Mouse (Mus musculus): ENCODE results near the gene Mob3b.

The Mob3b gene

DNA sequence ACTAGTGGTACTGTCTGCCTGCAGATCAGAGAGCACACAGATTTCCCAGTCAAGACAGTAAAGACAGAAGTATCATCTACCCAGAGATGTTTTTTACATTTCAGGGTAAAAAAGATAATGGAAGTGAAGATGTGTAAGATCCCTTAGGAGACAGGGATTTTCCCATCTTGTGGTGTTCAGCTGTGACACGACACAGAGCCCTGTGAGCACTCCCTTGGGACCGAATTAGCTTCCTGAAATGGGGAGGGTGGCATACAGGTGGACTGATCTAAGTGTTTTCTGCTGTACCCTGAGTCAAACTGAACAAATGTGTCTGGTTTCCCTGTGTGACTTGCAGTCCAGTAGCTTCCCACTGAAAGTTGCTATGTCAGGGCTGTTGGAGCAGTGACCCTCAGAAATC lies 42.3 kb downstream of the Mob3b start:
- DNase-seq (ENCODE audit: low read depth, low spot score): no peak

DNA sequence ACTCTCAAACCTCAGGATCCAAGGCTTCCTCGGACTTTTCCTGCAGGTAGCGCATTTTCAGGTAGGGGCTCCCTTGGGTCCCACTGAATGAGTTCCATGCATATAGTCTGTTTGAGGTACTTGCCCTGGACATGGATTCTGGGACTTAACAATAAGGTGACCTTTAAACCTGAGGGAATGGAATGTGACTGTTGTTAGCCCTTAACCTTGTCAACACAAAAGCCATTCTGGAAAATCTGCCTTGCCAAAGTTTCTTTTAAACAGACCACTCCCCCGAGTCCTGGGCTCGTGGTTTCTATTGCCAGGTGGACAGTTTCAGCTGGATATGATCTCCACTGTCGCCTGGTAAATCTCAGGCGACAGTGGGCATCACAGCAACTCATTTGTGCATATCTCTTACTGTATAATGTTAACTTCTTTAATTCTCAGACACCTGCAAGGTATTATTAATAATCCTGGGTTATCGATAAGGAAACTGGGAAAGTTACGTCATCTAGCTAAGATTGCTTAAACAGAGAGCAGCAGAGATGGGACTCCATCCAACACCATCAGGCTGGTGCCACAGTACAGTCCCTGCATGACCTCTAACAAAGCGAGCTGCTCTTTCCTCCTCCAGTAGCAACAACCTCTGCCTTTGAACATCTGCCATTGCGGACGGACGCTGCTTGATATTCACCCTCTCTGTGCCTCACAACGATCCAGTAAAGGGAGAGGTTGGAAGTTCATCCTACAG lies 43.6 kb downstream of the Mob3b start:
- no peak for DNase-seq (ENCODE audit: low read depth, low spot score)

DNA sequence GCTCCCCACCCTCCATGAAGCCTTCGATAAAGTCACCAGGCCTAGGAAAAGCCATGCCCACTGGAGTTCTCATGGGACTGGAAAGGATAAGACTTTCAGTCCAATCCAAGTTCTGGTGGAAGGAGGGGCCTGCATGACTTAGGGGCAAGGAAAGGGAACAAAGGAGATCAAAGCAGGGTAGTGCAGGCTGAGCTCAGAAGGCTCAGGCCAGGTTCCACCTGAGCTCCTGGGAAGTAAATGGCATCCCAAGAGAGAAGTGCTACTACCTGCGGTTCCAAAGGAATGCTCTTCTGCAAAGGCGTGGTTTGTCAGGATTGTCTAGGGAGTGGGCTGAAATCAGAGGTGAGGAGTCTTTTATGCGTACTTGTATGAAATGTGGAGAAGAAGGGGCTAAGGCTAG lies 44.8 kb downstream of the Mob3b start:
- no peak for DNase-seq (ENCODE audit: low read depth, low spot score)

DNA sequence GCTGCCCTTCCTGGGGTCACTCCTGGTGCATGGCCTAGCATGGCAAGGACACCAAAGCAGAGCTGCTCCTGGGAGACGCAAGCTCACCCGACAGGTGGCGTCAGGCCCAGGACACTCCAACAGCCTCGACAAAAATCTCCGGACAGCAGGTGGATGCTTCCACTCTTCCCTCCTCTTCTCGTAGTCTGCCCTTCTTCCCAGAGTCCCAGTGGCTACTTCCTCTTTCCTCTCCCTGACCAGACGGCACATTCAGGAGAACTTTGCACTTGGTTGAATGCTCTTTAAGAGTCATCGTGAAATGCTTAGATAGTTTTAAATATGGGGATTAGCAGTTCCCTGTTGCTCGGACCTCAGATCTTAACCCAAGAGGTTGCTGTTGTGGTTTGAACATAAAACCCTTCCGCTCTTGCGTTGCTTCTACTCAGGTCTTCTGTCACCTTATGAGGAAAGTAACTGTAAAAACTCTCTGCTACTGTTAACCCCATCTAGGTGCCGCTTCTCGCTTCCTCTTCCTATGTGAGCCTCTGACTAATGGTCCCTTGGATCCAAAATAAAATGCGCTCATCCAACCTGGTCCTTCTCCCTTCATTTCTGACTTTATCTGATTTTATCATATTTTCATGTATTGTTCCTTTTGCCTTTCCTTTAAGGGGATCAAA lies 52.0 kb downstream of the Mob3b start:
- DNase-seq (ENCODE audit: low read depth, low spot score): no peak

DNA sequence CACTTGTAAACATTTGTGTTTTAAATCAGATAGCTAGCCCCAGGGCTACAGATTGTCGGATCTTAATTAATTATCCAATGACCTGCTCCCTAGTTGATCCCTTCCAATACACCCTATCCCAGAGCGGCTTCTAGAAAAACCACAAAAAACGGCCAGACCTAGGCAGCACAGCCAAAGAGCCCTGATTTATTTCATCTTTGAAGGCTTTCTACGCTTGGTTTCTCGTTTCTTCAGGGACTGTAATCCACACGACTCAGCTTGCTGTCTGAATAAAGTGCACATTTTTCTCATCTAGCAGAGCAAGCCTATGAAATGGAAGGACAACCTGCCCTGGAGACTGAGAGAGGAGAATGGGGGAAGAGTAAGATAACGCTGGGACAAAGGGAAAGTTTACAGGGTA lies 56.1 kb downstream of the Mob3b start:
- DNase-seq (ENCODE audit: low read depth, low spot score): no peak

DNA sequence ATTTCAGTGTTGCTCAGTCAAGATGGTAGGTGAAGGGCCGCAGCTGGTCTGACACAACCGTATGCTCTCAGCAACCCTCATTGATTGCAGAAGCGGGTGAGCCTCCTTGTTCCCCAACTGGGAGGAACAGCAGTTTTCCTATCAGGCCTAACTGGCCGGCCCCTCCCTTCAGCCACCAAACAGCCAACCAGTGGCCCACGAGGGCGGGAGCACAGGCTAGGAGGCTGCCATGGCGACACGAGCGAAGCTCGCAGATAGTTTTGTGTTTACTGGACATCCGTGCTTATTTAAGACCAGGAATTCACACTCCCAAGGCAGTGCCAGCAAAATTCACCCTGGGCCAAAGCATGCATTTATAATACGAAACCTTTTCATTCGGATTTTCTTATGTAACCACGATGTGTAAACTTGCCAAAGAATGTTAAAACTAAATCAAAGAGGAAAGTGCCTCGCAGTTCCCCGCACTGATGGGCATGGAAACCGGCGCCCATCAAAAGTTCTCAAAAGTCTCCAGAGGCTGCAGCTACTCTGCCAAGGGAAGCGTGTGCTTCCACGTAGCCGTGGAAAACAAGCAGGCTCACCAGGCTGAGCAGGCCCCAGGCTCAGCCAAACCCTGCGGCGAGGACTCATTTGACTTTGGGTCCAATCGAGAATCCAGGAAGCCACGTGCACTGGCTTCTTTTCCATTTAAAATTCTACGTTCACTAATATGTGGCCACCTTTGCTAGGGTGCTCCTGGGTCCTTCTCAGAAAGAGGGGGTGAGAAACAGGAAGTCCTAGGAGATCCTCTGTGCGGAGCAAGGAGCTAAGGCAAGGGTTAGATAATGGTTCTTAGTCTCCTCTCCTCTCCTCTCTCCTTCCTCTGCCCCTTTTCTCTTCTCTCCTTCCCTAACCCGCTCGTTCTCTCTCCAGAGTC lies 57.2 kb downstream of the Mob3b start:
- no peak for DNase-seq (ENCODE audit: low read depth, low spot score)

DNA sequence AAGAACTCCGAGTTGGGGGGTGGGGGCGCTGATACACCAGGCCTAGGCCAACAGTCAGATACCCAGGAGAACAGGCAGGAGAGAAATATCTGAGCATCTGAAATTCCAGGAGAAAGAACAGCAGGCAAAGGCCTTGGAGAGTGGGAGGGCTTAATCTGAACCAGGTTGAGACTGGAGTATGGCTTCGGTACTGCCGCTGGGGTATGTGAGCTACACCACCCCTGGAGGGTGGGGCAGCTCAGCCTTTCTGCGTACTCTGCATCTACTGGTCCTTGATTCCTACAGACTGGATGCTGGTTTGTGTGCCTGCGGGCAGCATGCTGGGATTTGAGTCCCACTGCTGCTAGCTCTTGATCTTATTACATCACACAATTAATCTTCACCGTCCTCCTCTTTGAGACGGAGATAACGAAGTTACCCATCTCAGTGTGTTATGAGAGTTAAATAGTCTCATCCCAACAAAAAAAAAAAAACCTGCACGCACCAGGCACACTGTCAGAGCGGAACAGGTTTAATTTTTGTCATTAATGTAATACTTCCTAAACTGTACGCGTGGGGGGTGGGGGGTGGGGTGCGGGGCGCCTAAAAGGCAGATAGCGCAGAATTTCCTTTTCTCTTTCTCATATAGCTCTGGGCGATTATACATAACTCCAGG lies 57.9 kb downstream of the Mob3b start:
- DNase-seq (ENCODE audit: low read depth, low spot score): no peak

DNA sequence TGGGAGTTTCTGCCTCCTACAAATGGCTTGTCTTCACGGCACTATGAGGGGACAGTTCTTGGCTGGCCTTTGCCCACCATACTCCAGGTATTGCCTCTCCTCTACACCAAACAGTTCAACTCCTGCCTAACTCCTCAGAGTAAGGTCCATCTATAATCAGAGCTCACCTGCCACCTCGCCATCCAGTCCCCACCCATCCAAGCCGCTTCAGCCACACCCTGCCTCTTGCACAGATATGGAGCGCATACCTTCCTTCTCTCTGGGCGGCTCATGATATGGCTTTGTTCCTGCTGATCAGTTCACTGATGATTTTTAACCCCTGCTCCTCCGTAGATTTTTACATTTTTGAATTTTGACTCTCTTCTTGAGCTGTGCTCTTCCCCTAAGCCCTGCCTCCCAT lies 58.7 kb downstream of the Mob3b start:
- no peak for DNase-seq (ENCODE audit: low read depth, low spot score)

DNA sequence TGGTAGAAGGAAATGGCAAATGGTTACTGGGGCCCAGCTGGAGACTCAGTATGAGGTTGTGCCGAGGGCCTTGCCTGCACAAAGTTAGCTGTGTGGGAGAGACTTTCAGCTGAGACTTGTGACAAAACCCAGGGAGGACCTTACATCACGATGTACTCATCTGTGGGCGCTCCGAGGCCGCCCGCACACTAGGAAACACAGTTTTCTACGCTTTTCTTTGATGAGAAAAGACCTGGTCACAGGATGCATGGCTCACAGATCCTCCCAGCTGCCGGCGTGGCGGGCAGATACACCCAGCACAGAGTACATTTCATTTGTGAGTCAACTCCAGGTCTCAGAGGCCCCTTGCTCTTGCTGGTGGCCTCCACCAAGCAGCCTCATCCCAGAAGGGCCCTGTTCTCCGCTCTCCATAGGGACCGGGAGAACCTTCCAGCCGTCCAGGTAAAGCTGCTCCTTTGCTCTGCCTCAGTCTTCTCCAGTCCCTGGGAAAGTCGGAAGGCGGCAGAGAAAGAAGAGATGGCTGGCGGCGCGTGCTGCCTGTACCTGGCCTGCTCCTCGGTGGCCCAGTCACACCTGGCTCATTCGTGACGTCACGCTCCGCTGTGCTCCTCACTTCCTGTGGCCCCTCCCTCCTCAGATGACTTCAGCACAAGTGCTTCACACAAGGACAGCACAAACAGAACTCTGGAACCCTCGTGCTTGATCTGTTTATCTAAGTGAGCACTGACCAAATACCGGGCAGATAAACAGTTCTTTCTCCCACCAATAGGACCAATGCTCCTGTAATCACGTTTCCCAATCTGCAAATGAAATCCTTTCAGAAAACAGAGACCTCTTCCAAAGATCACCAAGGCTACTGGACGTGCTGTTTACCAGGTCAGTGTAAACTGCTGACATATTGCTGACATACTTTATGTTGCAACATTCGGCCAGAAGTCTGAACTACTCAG lies 60.8 kb downstream of the Mob3b start:
- DNase-seq (ENCODE audit: low read depth, low spot score): no peak

DNA sequence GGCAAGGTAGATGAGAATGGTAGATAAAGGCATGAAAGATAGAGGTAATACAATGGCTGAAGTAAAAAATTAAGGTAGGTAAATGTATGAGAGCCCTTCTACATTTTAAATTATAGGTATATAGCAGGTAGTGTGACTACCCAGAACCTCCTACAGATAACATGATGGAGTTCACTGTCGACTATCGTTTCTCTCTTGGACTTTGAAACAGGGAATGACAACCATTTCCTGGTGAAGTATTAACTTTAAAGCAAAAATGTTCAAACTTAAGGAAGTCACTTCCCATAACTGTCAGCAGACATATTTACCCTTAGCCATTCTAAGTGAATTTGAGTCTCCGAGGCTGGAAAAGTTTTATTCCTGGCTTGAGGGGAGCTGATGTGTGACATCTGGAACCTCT lies 64.8 kb downstream of the Mob3b start:
- no peak for DNase-seq (ENCODE audit: low read depth, low spot score)

DNA sequence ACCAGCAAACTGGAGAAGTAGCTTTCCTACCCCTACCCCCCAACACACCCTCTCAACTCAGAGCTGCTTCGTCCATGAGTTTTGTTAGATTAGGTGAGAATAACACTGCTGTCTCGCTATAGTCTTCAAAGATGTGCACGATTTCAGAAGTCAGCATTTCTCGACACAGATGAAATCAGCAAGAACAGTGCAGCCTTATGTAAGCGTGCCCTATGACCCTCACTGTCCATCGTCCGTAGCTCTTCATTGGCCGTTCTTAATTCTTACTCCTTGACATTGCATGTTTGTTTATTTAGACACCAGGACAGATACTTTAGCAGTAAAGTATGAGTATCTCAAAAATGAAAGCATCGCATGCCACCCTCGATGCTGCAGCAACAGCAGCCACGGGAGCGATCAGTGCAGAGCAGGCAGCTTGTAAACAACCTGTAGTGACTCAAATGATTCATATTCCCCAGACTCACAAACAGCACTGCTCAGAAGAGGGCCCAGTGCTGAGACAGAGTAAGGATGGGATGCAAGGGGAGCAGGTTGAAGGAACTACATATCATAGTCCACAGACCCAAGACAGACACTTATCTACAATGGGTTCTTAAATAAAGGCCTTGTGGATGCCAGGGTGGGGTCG lies 66.0 kb downstream of the Mob3b start:
- DNase-seq (ENCODE audit: low read depth, low spot score): no peak

DNA sequence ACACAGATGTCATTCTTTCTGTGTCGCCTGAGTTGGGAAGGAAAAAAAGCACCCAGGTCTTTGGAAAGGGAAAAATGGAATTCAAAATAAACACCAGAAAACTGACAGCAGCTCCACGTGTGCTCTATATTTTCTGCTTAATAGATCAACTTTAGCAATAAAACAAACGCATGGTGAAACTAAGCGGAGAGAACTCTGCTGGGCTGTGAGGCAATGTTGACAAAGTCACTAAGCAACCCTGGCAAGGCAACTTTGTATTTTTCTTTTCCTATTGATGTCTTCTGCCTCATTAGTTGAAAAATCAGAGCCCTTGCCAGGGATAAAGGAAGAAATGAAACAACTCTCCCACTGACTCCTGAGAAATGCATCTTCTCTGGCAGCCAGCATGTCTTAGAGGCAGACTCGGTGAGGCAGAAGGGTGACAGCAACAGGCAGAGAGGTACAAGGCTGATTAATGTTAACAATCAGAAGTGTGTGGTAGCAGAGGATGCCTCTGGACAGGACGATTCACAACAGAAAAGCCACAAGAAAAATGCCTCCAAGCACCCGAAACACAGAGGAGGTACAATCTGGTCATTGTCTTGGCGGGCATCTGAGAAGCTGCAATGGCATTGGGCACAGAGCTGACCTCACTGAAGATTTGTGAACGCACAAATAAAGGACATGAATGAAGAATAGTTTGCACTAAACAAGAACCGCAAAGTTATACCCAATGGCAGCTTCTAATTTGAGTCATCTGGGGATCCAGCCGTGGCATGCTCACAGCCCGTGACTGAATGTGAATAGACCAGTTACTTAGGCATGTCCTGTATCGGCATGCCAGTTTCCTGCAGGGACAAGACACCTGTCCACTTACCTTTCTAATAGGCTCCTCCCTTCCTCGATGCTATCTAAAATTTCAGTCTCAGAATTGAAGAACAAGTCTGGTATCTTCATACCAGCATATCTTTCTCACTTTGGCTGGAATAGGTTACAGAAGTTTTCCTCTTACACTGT lies 67.7 kb downstream of the Mob3b start:
- no peak for DNase-seq (ENCODE audit: low read depth, low spot score)

DNA sequence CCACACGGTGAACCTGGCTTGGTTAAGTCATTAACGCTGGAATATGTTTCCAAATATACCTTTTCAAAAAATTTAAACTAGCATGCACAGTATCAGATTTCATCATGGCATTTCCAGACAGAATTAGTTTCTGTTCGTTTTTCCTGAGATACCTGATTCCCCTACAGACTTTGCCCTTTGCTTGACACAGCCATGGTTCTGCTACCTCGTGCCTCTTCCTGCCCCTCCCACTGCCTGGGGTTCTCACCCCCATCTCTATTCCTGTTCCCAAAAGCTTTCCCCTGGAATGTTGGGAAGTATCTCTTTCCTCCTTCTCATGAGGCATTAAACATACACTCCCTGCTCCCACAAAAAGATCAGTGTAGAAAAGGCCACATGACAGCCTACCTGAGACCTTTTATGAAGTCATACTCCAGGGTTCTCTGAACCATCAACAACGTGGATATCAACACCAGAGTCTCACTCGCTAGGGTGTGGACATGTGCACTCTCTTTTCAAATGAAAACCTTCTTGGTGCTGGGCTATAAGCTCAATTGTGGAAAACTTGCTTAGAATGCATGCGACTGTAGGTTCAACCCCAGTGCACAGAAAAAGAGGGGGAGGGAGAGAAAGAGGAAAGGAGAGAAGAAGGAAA lies 71.1 kb downstream of the Mob3b start:
- no peak for DNase-seq (ENCODE audit: low read depth, low spot score)

DNA sequence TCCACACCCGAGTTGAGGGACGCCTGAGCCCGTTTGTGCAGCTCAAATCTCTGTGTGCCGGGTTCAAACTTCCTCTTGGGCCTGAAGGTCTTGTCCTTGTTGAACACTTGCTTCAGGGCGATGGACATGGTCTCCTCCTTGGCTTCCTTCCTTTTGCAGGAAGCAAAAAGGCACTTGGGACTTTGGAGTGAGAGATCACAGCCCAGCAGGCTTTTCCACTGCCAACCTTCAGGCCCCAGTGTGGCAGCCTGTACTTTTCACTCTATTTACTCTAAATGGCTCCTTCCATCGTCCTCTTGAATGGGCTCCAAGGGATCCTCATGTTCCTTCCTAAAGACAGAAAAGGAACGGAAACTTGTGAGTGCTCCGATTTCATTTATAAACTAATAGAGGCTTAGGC lies 73.2 kb downstream of the Mob3b start:
- DNase-seq (ENCODE audit: low read depth, low spot score): no peak

DNA sequence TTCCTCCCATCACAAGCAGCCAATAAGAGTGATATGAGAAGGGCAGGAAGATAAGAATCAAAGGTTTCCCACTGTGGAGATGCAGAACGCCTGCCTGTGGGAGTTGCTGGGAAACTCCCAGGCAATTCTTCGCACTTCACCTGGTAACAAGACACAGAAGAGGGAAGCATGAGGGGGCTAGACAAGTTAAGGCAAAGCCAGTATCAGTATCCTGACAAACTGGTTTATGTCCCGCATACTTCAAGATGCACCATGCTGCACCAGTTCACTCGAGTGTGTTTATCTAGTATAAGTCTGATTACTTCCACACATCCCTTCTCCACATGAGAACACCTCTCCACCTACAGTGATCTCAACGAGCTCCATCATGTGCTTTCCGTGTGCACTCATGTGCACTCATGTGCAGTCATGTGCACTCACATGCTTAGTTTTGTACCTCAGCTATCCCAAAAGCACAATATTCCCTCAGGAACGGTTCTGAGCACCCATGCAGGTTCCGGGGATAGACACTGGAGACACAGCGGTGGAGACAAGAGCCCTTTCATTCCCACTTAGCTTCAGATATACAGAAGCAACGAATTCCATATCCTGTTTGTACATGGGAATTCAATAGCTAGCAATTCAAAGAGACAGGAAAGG lies 74.7 kb downstream of the Mob3b start:
- DNase-seq (ENCODE audit: low read depth, low spot score): no peak

DNA sequence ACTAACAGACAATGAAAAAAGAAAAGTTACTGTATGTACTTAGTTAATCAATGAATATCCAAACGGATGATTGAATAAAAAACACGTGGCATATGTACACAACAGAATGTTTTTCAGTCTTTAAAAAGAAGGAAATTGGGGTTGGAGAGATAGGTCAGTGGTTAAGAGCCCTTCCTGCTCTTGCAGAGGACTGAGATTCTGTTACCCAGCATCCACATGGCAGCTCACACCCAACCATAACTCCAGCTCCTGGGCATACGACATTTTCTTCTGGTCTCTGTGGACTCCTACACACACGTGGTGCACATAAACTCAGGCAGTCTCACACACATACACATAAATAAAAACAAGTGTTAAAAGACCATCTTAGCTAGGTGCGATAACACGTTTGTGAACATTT lies 77.0 kb downstream of the Mob3b start:
- DNase-seq (ENCODE audit: low read depth, low spot score): no peak

DNA sequence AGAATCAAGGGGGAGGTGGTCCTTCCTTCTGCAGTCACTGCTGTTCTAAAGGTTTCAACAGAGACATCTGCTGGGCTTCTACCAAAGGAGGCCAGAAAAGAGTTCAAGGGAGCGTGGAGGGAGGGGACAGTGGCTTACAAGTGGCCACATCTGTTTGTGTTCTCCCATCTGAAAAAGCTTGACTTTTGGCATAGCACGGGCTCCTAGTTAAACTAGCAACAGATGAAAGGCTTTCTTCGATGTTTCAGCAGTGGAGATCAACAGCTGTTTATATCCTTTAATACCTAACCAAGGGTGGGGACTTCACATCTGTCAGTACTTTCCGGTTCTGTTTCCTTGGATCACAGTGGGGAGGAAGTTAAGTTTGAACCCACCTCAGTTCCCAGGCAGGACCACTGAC lies 88.5 kb downstream of the Mob3b start:
- no peak for DNase-seq (ENCODE audit: low read depth, low spot score)

DNA sequence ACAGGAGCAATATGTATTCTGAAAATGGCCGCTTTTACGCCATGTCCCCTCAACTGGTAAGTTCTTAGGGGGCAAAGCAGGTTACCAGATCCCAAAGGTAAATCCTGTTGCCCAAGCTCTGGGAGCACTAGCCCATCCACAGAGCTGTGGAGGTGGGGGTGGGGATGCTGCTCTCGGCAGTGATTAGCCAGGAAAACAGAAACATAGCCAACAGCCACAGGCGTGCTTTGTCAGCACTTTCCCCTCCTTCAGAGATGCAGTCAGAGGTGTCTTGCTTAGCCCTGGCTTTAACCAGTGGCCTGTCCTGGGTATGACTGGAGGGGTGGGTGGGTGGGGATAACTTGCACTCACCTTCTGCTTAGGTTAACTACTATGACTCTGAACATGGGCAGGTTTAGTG lies 91.1 kb downstream of the Mob3b start:
- DNase-seq (ENCODE audit: low read depth, low spot score): no peak

All from 3T3-L1 (cell line).